Comparison of ENCODE assay signal across 9 mouse cellular contexts in genomic region chr16:33941271-33941781, GRCm38 (mm10). TPM values are rescaled to one million over a fixed set of nuclear protein-coding genes. Genes with fewer than 3 reads are reported as not detected.
A peak's percentile ranks its signal among the peaks of the same experiment; 100 is the strongest.
DNase-seq lines count a peak whose midpoint lies in the region; ATAC-seq and TF ChIP-seq lines count a peak whose summit lies in the region.
"Had no signal": no experiment of that assay in that cellular context is flagged by ENCODE, and none has a peak within 500 bp of the region (broad histone marks: within the 10 kb centered on the region; RNA-seq: fewer than 3 reads in every experiment).

No protein-coding gene starts in this region.

- H3K27ac ChIP-seq in embryonic facial prominence, embryonic 15.5 days (replicated peaks) = peak overlapping the region; percentile 58
- H3K27ac ChIP-seq in heart, embryonic 14.5 days (replicated peaks in 1 of 2; ENCODE audit: control insufficient read depth in 1 of 2, insufficient read depth in 1 of 2, low read depth in 2 of 2, low read length in 2 of 2) = peak overlapping the region; percentile 75 to 92
- no peak overlapping the region for H3K27ac ChIP-seq in lung, postnatal 0 days (ENCODE audit: low read length)
- H3K27ac ChIP-seq in stomach, postnatal 0 days (replicated peaks) = 0 out of 2 replicates have a peak overlapping the region, but pooled peaks have one; percentile 4
- H3K27ac ChIP-seq: liver, embryonic 15.5 days had no signal

- no peak for TF ChIP-seq EP300 in lung, postnatal 0 days (IDR thresholded peaks at IDR 0.05)
- no peak for TF ChIP-seq EP300 in stomach, postnatal 0 days (optimal IDR thresholded peaks at IDR 0.05)

- DNase-seq in right cerebral cortex, adult 2 months (ENCODE audit: low spot score in 2 of 2) = peak; percentile 27 to 31
- DNase-seq in right cerebral cortex, adult 18-20 months = no peak
- peak; percentile 81 for DNase-seq in kidney, postnatal 10 days
- peak; percentile 77 for DNase-seq in lung, postnatal 0 days (ENCODE audit: low spot score)
- peak; percentile 44 for DNase-seq in stomach, postnatal 0 days (ENCODE audit: low spot score)

- H3K4me3 ChIP-seq in embryonic facial prominence, embryonic 15.5 days (replicated peaks) = no peak overlapping the region
- no peak overlapping the region for H3K4me3 ChIP-seq in heart, embryonic 14.5 days (ENCODE audit: control insufficient read depth in 1 of 2, insufficient read depth in 1 of 2, low read depth in 1 of 2, low read length in 2 of 2)
- H3K4me3 ChIP-seq in lung, postnatal 0 days (ENCODE audit: low read depth, low read length) = no peak overlapping the region
- no peak overlapping the region for H3K4me3 ChIP-seq in stomach, postnatal 0 days (ENCODE audit: low read depth, low read length)
- H3K4me3 ChIP-seq: liver, embryonic 15.5 days had no signal

- peaks cover 83% of the 10 kb centered on the region for H3K4me1 ChIP-seq in embryonic facial prominence, embryonic 15.5 days
- peaks cover 81 to 93% of the 10 kb centered on the region in 2 experiments for H3K4me1 ChIP-seq in heart, embryonic 14.5 days (ENCODE audit: control insufficient read depth in 2 of 2, insufficient read depth in 2 of 2, low read length in 2 of 2)
- H3K4me1 ChIP-seq in lung, postnatal 0 days (ENCODE audit: insufficient read depth, low read depth, low read length) = no peaks in the 10 kb centered on the region; the same call in 1 of the 2 replicates
- H3K4me1 ChIP-seq in stomach, postnatal 0 days (replicated peaks; ENCODE audit: control insufficient read depth, insufficient read depth) = peaks cover 14% of the 10 kb centered on the region

- TF ChIP-seq CTCF in lung, postnatal 0 days (IDR thresholded peaks at IDR 0.05) = no peak
- TF ChIP-seq CTCF in stomach, postnatal 0 days (IDR thresholded peaks at IDR 0.05; ENCODE audit: low read depth) = no peak

- whole genome bisulfite sequencing in embryonic facial prominence, embryonic 15.5 days = 38% methylated on average over 11 of the region's 11 CpGs
- 6% methylated on average over 11 of the region's 11 CpGs for WGBS in heart, embryonic 14.5 days
- WGBS in lung, postnatal 0 days = 32% methylated on average over 11 of the region's 11 CpGs
- WGBS in stomach, postnatal 0 days = 32% methylated on average over 11 of the region's 11 CpGs

- ATAC-seq in embryonic facial prominence, embryonic 15.5 days (ENCODE audit: insufficient number of reproducible peaks, low FRiP score, low TSS enrichment, low read depth) = peak; percentile 20; the same call in 1 of the 2 replicates
- peak; percentile 24; the same call in 1 of the 2 replicates for ATAC-seq in heart, embryonic 14.5 days (ENCODE audit: insufficient number of reproducible peaks, insufficient read depth, low FRiP score, low read depth)
- peak; percentile 60 for ATAC-seq in lung, postnatal 0 days
- peak; percentile 22; the same call in 1 of the 2 replicates for ATAC-seq in stomach, postnatal 0 days (ENCODE audit: low FRiP score, low TSS enrichment)
- ATAC-seq in CD4-positive, CD25-positive, alpha-beta regulatory T cell, adult 4 months = no peak

- no peaks in the 10 kb centered on the region for H3K27me3 ChIP-seq in embryonic facial prominence, embryonic 15.5 days
- H3K27me3 ChIP-seq in heart, embryonic 14.5 days (ENCODE audit: control insufficient read depth, insufficient read depth, low read length) = no peaks in the 10 kb centered on the region
- H3K27me3 ChIP-seq in lung, postnatal 0 days (replicated peaks; ENCODE audit: insufficient read depth, low read length) = no peaks in the 10 kb centered on the region
- no peaks in the 10 kb centered on the region for H3K27me3 ChIP-seq in stomach, postnatal 0 days (ENCODE audit: control insufficient read depth, insufficient read depth, low read length)
- H3K27me3 ChIP-seq: liver, embryonic 15.5 days had no signal

- no peak overlapping the region for H3K9ac ChIP-seq in embryonic facial prominence, embryonic 15.5 days
- peak overlapping the region; percentile 49 for H3K9ac ChIP-seq in heart, embryonic 14.5 days (ENCODE audit: low read length)
- no peak overlapping the region for H3K9ac ChIP-seq in lung, postnatal 0 days (replicated peaks; ENCODE audit: low read depth)
- no peak overlapping the region for H3K9ac ChIP-seq in stomach, postnatal 0 days (ENCODE audit: low read length)
- H3K9ac ChIP-seq: liver, embryonic 15.5 days had no signal

- H3K4me2 ChIP-seq in embryonic facial prominence, embryonic 15.5 days (replicated peaks) = no peak overlapping the region
- peak overlapping the region; percentile 34; the same call in 1 of the 2 replicates for H3K4me2 ChIP-seq in heart, embryonic 14.5 days (ENCODE audit: low read length)
- no peak overlapping the region for H3K4me2 ChIP-seq in lung, postnatal 0 days (replicated peaks; ENCODE audit: low read depth, low read length)
- no peak overlapping the region for H3K4me2 ChIP-seq in stomach, postnatal 0 days (replicated peaks; ENCODE audit: low read depth)
- H3K4me2 ChIP-seq: liver, embryonic 15.5 days had no signal

- no peaks in the 10 kb centered on the region for H3K9me3 ChIP-seq in embryonic facial prominence, embryonic 15.5 days (replicated peaks)
- no peaks in the 10 kb centered on the region for H3K9me3 ChIP-seq in heart, embryonic 14.5 days (ENCODE audit: control insufficient read depth, low read length)
- H3K9me3 ChIP-seq in lung, postnatal 0 days (ENCODE audit: low read length) = no peaks in the 10 kb centered on the region
- H3K9me3 ChIP-seq in stomach, postnatal 0 days (ENCODE audit: control insufficient read depth, low read length) = no peaks in the 10 kb centered on the region
- H3K9me3 ChIP-seq: liver, embryonic 15.5 days had no signal

- H3K36me3 ChIP-seq in embryonic facial prominence, embryonic 15.5 days = no peaks in the 10 kb centered on the region
- no peaks in the 10 kb centered on the region for H3K36me3 ChIP-seq in heart, embryonic 14.5 days (ENCODE audit: control insufficient read depth, insufficient read depth, low read length)
- H3K36me3 ChIP-seq in lung, postnatal 0 days (ENCODE audit: insufficient read depth, low read length) = no peaks in the 10 kb centered on the region
- H3K36me3 ChIP-seq in stomach, postnatal 0 days (ENCODE audit: control insufficient read depth, insufficient read depth, low read length) = no peaks in the 10 kb centered on the region
- H3K36me3 ChIP-seq: liver, embryonic 15.5 days had no signal

RNA-seq across cellular contexts. Expression of gene Umps, which starts 25.5 kb away (rescaled TPM):
- polyA plus RNA-seq in embryonic facial prominence, embryonic 15.5 days (2015; fragmentation: Nextera tagmentation; extraction: Ambion mirVana) = 45.0 and 45.5 TPM in 2 replicates
- polyA plus RNA-seq in heart, embryonic 14.5 days (2014; fragmentation: Nextera tagmentation; extraction: Ambion mirVana) = 26.9 and 29.7 TPM in 2 replicates
- 10.3 and 11.1 TPM in 2 replicates for polyA plus RNA-seq in lung, postnatal 0 days (2015; fragmentation: Nextera tagmentation; extraction: Ambion mirVana)
- polyA plus RNA-seq in stomach, postnatal 0 days (2015; fragmentation: Nextera tagmentation; extraction: Ambion mirVana) = 24.0 and 26.4 TPM in 2 replicates
- polyA plus RNA-seq in CD4-positive, CD25-positive, alpha-beta regulatory T cell, adult 4 months (2017; shearing (Covaris generic)) = 10 to 100 TPM; 29.8 to 35.1 TPM
